Mouse (Mus musculus) adrenal gland, adult 8-10 months (tissue): ENCODE results near the gene Zfyve27. TPM values are rescaled to one million over a fixed set of nuclear protein-coding genes. Genes with fewer than 3 reads are reported as not detected.

Experiments
- DNase-seq: peaks from one replicate; pipeline ENCODE4 v3.0.0; 2022
- total RNA-seq, 4 experiments: library from RNA; stranded (reverse); gene quantifications; 2 replicates each; pipeline ENCODE4 v1.2.4; 2022

The Zfyve27 gene
- total RNA-seq, 4 experiments from 2014 or later = 53.2 to 70.1 (median 61.8) TPM

DNA sequence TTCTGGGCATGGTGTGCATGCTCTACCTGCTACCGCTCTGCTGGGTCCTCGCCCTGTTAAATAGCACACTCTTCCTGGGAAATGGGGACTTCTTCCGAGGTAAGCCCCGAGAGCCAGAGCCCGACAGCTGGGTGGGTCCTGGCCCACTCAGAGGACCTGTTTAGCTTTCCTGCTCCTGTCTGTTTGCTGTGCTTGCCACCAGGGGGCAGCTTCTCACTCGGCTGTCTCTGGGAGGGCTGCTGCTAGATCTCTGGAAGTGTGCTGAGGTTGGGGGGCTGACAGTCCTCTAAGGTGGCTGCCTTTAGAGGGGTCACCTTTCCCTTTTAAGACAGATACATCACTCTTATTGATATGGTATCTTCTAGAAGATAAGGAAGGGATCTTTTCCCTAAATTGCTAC is 18.9 kb downstream of the Zfyve27 start:
- no peak for DNase-seq

DNA sequence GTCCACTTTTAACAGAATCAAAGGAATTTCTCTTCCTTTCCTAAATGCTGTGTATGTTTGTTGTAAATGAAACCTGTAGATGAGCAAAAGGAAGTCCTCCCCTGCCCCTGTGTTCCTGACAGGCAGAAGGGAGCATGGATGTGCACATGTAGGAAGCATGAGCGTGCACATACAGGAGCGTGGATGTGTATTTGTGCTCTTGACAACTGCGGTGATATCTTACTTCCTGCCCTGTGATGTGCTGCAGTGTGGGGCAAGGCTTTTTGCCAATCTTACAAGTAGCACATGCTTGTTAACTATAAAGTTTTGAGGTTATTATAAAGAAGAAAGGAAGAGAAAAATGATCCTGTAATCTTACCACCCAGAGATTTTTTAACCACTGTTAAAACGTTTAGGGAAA is 26.0 kb downstream of the Zfyve27 start:
- DNase-seq = no peak

- DNase-seq = no peak
Observed at GRCm38 (mm10) chr19:42190494-42190893, 26.7 kb downstream of the Zfyve27 start.

GRCm38 (mm10) chr19:42193311-42193710 is 29.6 kb downstream of the Zfyve27 start:
- no peak for DNase-seq

DNA sequence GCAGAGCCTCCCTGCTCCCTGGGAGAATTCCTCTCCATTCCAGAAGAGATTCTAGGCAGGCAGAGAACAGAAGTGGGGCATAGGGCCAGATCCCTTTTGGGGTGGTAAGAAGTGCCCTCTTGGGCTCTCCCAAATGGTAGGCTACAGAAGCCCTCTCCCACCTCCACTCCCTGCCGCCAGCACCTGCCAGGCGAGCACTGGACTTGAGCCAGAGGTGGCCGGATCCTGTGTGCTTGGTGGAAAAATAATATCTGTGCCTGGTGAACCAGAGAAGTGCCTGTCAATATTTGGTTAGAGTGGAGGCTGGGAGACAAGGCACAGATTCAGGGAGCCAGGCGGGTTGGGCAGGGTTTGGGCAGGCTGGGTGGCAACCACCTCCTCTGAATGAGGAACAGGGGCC is 32.6 kb downstream of the Zfyve27 start:
- DNase-seq = no peak

GRCm38 (mm10) chr19:42197066-42197465 is 33.3 kb downstream of the Zfyve27 start:
- DNase-seq = no peak

DNA sequence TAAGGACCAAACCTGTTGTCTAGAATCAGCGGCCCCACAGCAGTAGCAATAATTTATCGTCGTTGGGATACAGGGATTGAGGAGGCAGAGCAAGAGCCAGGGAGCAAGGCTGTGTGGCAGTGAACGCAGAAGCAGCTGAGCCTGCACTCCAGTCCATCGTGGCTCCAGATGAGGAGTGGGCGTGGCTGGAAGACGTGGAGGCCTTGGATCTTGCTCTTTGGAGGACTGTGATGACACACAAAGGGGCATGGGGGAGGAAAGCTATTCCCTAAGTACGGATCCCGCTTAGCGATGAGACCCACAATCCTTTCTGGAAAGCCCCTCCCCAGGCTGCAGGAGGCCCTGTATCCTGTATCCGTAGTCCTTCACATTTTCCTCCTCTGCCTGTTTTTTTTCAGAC is 34.3 kb downstream of the Zfyve27 start:
- no peak for DNase-seq

- DNase-seq = no peak
Observed at GRCm38 (mm10) chr19:42201696-42202381, 38.1 kb downstream of the Zfyve27 start, which contains the start of gene Sfrp5. TSS of gene Sfrp5 (minus strand) at chr19:42202252.

DNA sequence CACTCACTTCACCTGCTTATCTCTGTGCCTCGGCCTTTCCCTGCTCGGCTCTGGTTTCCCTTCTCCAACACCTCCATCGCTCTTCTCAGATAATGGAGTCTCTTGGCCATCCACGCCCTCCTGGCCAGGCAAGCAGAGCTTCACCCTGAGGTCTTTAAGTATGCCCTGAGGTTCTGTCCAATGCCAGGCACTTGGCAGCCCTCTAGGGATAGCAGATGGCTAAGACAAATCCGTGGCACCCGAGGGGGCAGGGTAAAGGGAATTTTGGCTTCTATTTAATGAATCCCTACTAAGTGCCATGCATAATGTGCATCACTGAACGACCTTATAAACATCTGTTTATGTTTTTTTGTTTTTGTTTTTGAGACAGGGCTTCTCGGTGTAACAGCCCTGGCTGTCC is 38.7 kb downstream of the Zfyve27 start:
- DNase-seq = no peak

DNA sequence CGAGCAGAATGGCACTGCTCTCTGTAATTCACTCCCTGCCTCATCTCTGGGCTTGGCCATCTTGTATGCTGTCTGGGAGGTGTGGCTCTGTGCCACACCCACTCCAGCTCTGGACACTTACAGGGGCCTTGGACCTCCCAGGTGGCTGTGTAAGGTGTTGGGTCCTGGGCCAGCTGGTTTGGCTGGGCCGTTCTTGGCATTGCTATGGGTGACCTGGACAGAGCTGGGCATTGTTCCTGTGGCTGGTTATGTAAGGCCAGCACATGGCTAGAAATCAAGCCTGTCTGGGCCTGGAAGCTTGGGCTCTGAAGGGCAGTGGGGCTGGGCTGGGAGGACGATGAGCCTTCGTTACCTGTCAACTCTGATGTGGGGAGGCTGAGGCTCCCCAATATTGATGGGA is 40.6 kb downstream of the Zfyve27 start:
- no peak for DNase-seq

GRCm38 (mm10) chr19:42205201-42205600 is 41.5 kb downstream of the Zfyve27 start:
- no peak for DNase-seq

DNA sequence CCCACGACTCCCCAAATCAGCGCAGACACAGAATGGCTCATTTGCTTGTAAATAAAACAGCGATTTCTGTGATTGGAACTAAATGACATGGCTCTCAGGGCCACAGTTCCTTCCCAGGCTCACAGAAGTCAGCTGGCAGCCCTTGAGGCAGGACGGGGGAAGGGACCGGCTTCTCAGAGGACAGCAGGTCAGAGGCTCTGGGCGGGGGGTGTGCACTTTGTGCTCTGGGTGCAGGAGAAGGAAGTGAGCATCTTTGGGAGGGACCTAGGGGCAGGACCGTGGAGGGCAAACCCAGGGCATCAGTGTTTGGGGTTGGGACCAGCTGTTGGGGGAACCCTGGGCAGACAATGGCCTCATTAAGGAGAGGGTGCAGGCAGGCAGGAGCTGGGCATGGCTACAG is 45.7 kb downstream of the Zfyve27 start:
- no peak for DNase-seq

- DNase-seq = no peak
Observed at GRCm38 (mm10) chr19:42209976-42210375, 46.2 kb downstream of the Zfyve27 start.

DNA sequence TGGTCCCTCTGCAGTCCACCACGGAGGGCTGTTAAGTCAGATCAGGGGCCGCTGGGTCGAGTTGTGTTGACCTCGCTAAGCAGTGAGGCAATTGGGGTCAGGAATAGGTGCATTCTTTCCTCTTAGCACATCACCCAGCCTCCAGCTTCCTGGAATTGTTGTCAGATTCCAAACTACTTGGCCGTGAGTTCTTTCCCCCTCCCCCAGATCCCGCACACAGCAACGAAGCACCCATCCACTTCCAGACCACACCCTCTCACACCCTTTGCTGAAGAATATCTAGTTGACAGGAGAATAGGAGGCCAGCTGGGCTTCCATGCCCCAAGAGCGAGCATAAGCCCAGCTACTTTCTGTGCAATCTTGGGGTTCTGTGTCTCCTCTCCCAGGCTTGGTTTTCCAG is 48.2 kb downstream of the Zfyve27 start:
- DNase-seq = no peak

DNA sequence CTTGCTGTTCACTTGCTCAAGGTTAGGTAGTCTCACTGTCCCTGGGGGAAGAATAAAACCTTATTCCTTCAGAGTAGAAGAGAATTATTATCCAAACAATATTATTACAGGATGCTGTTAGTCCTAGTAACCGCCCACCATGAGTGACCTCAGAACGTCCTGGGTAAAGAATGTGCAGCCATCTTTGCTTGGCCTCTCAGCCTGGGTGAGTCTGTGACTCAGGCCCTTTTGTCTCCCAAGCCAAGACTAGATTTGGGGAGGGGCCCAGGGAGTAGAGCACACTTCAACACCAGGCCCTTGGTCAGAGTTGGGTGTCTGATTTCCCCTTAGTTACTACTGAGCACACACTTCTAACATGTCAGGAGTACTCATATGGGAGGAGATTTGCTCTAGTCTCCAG is 50.9 kb downstream of the Zfyve27 start:
- DNase-seq = no peak

DNA sequence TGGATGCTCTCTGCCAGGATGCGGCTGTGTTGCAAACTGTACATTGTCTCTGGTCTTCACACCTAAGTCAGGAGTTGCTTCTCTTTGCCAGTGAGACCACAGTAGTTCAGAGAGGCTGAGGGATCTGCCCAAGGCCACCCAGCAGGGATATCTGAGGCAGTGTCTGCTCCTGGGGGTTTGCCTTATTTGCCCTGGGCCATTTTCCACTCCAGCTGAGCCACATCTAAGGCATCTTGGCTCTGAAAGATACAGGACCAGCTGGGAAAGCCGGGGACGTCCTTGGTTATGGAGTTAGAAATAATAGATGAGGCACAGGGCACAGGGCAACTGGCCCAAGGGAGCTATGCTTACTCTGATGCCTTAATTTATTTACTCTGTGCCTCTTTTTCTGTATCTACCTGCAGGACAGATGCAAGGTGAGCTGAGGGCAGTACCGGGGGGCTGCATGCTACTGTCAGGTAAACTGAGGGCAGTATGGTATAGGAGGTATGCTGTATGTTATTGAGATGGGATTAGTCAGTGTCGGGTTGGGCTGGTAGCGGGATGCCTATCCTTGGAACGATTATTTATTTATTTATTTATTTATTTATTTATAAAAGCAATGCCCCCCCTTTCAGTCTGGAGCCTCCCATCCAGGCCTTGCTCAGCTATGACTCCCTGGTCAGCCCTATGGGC is 53.1 kb downstream of the Zfyve27 start:
- no peak for DNase-seq

- no peak for DNase-seq
Observed at GRCm38 (mm10) chr19:42217374-42217763, 53.6 kb downstream of the Zfyve27 start.

- DNase-seq = no peak
Observed at GRCm38 (mm10) chr19:42226451-42226850, 62.7 kb downstream of the Zfyve27 start.

DNA sequence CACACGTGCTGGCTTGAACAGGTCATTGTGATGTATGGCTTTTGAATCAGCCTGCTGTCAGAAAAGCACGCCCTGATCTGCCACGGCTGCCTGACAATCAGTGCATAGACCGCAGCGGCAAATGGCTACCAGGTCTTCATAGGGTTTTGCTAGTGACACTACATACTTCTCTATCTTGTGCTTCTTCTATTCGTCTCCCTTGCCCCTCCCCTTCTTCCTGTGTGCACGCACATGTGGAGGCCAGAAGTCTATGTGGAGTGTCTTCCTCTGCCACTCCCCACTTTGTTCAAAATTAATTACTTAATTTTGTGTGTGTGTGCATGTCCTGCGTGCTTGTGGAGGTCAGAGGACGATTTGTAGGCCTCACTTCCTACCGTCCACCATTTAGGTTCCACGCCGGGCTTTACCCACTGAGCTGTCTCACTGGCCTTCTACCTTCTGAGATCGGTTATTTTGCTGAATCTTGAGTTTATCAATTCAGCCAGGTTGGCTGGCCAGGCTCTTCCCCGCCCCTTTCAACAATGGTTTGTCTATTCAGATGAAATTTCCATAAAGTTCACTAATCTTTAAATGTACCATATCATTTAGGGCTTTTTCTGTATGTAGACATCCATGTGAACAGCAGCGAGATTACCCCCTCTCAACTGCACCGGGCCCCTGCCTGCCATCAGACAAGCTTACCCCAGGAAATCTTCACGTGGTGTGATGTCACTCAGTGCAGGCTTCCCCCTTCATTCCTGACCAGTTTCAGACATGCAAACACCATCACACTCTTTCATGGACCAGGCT is 65.9 kb downstream of the Zfyve27 start:
- no peak for DNase-seq

DNA sequence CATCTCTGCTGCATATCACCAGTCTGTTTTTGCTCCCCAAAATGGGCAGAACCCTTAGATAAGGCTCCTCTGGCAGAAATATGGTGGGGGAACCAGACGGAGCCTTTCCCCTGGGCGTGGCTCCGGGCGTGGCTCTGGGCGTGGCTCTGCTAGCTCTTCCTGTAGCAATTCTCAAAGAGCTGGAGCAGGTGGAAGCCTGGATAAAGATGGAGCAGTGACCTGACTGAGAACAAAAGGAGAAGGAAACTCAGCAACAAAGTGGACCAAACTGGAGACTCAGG is 66.5 kb downstream of the Zfyve27 start:
- no peak for DNase-seq

- DNase-seq = no peak
Observed at GRCm38 (mm10) chr19:42230986-42231385, 67.2 kb downstream of the Zfyve27 start.

DNA sequence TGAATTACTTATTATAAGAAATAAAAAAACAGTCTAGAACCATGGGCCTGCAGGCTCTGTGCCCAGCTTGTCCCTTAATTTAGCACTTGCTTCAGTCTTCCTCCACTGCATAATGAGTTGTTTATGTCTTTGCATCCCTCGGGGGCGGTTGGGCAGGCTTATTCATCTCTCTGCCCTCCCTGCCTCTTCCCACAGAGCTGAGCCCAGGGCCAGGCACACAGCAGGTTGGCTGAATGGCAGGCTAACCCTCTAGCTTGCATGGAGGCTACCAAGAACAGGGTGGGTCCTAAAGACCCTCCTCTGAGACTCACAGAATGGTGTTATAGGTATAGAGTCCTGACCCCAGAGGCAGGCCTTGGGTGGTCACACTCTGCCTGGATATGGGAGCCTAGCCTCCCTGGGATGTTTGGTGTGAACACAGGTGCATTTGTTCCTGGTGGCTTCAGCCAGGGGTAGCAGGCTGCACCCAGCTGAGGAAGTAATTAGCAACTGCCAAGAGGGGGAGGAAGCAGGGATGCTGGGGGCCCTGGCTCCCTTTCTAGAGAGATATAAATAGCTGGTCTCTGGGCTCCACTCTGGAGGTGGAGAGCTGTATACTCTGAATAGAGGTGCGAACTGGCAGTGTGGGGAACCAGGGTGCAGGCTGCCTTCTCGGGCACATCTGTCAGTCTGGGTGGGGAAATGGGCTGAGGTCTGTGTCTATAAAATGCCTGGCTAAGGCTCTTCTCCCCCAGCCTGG is 74.0 kb downstream of the Zfyve27 start:
- DNase-seq = no peak

GRCm38 (mm10) chr19:42238341-42238715 is 74.6 kb downstream of the Zfyve27 start:
- no peak for DNase-seq
